20 mouse cellular contexts compared by ENCODE assay signal in the genomic region with DNA sequence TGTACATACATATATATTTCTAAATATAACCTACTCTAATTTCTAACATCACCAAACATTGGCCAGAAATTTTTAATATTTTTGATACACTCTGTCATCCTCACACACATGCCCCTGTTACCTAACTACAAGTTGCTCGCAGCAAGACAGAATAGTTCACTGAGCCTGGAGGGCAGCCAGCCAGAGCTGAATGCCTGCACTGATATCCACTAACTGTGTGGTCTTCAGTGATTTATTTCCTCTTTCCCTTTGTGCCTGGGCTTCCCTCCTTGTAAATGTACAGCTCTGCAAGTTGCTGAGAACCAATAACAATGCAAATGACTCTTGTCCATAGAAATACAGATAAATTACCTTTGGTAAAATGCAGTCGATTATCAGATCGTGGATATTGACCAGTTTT.
DNase-seq lines count a peak whose midpoint lies in the region; ATAC-seq and TF ChIP-seq lines count a peak whose summit lies in the region.
"Had no signal": no experiment of that assay in that cellular context is flagged by ENCODE, and none has a peak within 500 bp of the region (broad histone marks: within the 10 kb centered on the region; RNA-seq: fewer than 3 reads in every experiment).

No protein-coding gene starts in this region.

- no peaks in the 10 kb centered on the region for H3K36me3 ChIP-seq in hindbrain, postnatal 0 days (ENCODE audit: insufficient read depth, low read length)
- H3K36me3 ChIP-seq in hindbrain, embryonic 11.5 days (ENCODE audit: control insufficient read depth, insufficient read depth, low read length) = no peaks in the 10 kb centered on the region
- H3K36me3 ChIP-seq in neural tube, embryonic 11.5 days (ENCODE audit: control insufficient read depth, insufficient read depth, low read length) = no peaks in the 10 kb centered on the region
- no peaks in the 10 kb centered on the region for H3K36me3 ChIP-seq in neural tube, embryonic 15.5 days
- no peaks in the 10 kb centered on the region for H3K36me3 ChIP-seq in forebrain, embryonic 12.5 days (replicated peaks)
- H3K36me3 ChIP-seq: embryonic facial prominence, embryonic 10.5 days; G1E; heart, embryonic 13.5 days; hindbrain, embryonic 15.5 days had no signal

- peak; percentile 5 for DNase-seq in embryo, embryonic 10 days (ENCODE audit: low spot score)
- no peak for DNase-seq in embryo, embryonic 9.5 days (ENCODE audit: extremely low spot score)
- peak; percentile 32 for DNase-seq in hindbrain, postnatal 0 days (ENCODE audit: low spot score)
- no peak for DNase-seq in hindbrain, embryonic 11.5 days (ENCODE audit: low spot score)
- DNase-seq in neural tube, embryonic 11.5 days (ENCODE audit: low spot score) = no peak
- DNase-seq: adrenal gland, adult 8-10 months; adrenal gland, postnatal 36 days; B cell, adult 2 months; cerebellum, adult 2 months; gastrocnemius, postnatal 36 days; heart, adult 11 months; heart, postnatal 36 days had no signal

- H3K4me3 ChIP-seq in hindbrain, postnatal 0 days (ENCODE audit: low read length) = no peak overlapping the region
- H3K4me3 ChIP-seq in hindbrain, embryonic 11.5 days (ENCODE audit: low read depth, low read length) = no peak overlapping the region
- no peak overlapping the region for H3K4me3 ChIP-seq in neural tube, embryonic 11.5 days (ENCODE audit: low read depth, low read length)
- no peak overlapping the region for H3K4me3 ChIP-seq in neural tube, embryonic 15.5 days (replicated peaks)
- no peak overlapping the region for H3K4me3 ChIP-seq in forebrain, embryonic 12.5 days (replicated peaks)
- H3K4me3 ChIP-seq: embryonic facial prominence, embryonic 10.5 days; heart, embryonic 13.5 days; hindbrain, embryonic 15.5 days had no signal

- no peak overlapping the region for H3K27ac ChIP-seq in hindbrain, postnatal 0 days
- H3K27ac ChIP-seq in hindbrain, embryonic 11.5 days (ENCODE audit: low read depth, low read length) = no peak overlapping the region
- no peak overlapping the region for H3K27ac ChIP-seq in neural tube, embryonic 11.5 days (ENCODE audit: low read depth, low read length)
- no peak overlapping the region for H3K27ac ChIP-seq in neural tube, embryonic 15.5 days (replicated peaks)
- H3K27ac ChIP-seq in forebrain, embryonic 12.5 days = no peak overlapping the region
- H3K27ac ChIP-seq: embryonic facial prominence, embryonic 10.5 days; heart, embryonic 13.5 days; hindbrain, embryonic 15.5 days had no signal

- TF ChIP-seq CTCF in hindbrain, postnatal 0 days (IDR thresholded peaks at IDR 0.05; ENCODE audit: low read depth) = no peak

- no peaks in the 10 kb centered on the region for H3K9me3 ChIP-seq in hindbrain, postnatal 0 days (ENCODE audit: low read length)
- no peaks in the 10 kb centered on the region for H3K9me3 ChIP-seq in hindbrain, embryonic 11.5 days (ENCODE audit: control insufficient read depth, low read length)
- no peaks in the 10 kb centered on the region for H3K9me3 ChIP-seq in neural tube, embryonic 11.5 days (ENCODE audit: control insufficient read depth, low read length)
- no peaks in the 10 kb centered on the region for H3K9me3 ChIP-seq in neural tube, embryonic 15.5 days (replicated peaks)
- no peaks in the 10 kb centered on the region for H3K9me3 ChIP-seq in forebrain, embryonic 12.5 days
- H3K9me3 ChIP-seq: embryonic facial prominence, embryonic 10.5 days; heart, embryonic 13.5 days; hindbrain, embryonic 15.5 days had no signal

- WGBS in hindbrain, postnatal 0 days = 53% methylated on average over 3 of the region's 3 CpGs
- WGBS in hindbrain, embryonic 11.5 days = 85% methylated on average over 3 of the region's 3 CpGs
- WGBS in neural tube, embryonic 11.5 days = 48% methylated on average over 3 of the region's 3 CpGs
- WGBS in neural tube, embryonic 15.5 days = 8% methylated on average over 3 of the region's 3 CpGs
- WGBS in forebrain, embryonic 12.5 days = 85% methylated on average over 3 of the region's 3 CpGs

- no peaks in the 10 kb centered on the region for H3K27me3 ChIP-seq in hindbrain, postnatal 0 days (ENCODE audit: insufficient read depth, low read length)
- no peaks in the 10 kb centered on the region for H3K27me3 ChIP-seq in hindbrain, embryonic 11.5 days (ENCODE audit: control insufficient read depth, insufficient read depth, low read length)
- H3K27me3 ChIP-seq in neural tube, embryonic 11.5 days (ENCODE audit: control insufficient read depth, insufficient read depth, low read length) = no peaks in the 10 kb centered on the region
- H3K27me3 ChIP-seq in neural tube, embryonic 15.5 days (replicated peaks) = 0 out of 2 replicates have a peak, but pooled peaks cover 18% of the 10 kb centered on the region
- no peaks in the 10 kb centered on the region for H3K27me3 ChIP-seq in forebrain, embryonic 12.5 days
- H3K27me3 ChIP-seq: heart, embryonic 13.5 days had no signal

- H3K4me2 ChIP-seq in hindbrain, postnatal 0 days (ENCODE audit: low read depth, low read length) = no peak overlapping the region
- no peak overlapping the region for H3K4me2 ChIP-seq in hindbrain, embryonic 11.5 days (replicated peaks; ENCODE audit: low read depth, low read length)
- no peak overlapping the region for H3K4me2 ChIP-seq in neural tube, embryonic 11.5 days (ENCODE audit: low read depth)
- no peak overlapping the region for H3K4me2 ChIP-seq in neural tube, embryonic 15.5 days
- H3K4me2 ChIP-seq in forebrain, embryonic 12.5 days = no peak overlapping the region
- H3K4me2 ChIP-seq: heart, embryonic 13.5 days; hindbrain, embryonic 15.5 days had no signal

- no peak overlapping the region for H3K9ac ChIP-seq in hindbrain, postnatal 0 days (replicated peaks; ENCODE audit: low read length)
- H3K9ac ChIP-seq in hindbrain, embryonic 11.5 days (ENCODE audit: low read depth, low read length) = no peak overlapping the region
- H3K9ac ChIP-seq in neural tube, embryonic 11.5 days (ENCODE audit: low read length) = no peak overlapping the region
- H3K9ac ChIP-seq in neural tube, embryonic 15.5 days (replicated peaks) = no peak overlapping the region
- no peak overlapping the region for H3K9ac ChIP-seq in forebrain, embryonic 12.5 days
- H3K9ac ChIP-seq: heart, embryonic 13.5 days; hindbrain, embryonic 15.5 days had no signal

- ATAC-seq in hindbrain, postnatal 0 days = no peak
- ATAC-seq in hindbrain, embryonic 11.5 days (ENCODE audit: low FRiP score) = no peak
- ATAC-seq in neural tube, embryonic 11.5 days (ENCODE audit: insufficient read depth, low FRiP score, low TSS enrichment) = peak; percentile 74; the same call in 1 of the 2 replicates
- no peak for ATAC-seq in neural tube, embryonic 15.5 days (ENCODE audit: low FRiP score)
- ATAC-seq in forebrain, embryonic 12.5 days (ENCODE audit: low FRiP score) = no peak
- ATAC-seq: CD4-positive, CD25-positive, alpha-beta regulatory T cell, adult 4 months; forebrain, embryonic 14.5 days had no signal

- H3K4me1 ChIP-seq in hindbrain, postnatal 0 days (ENCODE audit: insufficient read depth, low read length) = no peaks in the 10 kb centered on the region
- no peaks in the 10 kb centered on the region for H3K4me1 ChIP-seq in hindbrain, embryonic 11.5 days (replicated peaks; ENCODE audit: control insufficient read depth, insufficient read depth, low read length)
- H3K4me1 ChIP-seq in neural tube, embryonic 11.5 days (ENCODE audit: control insufficient read depth, insufficient read depth, low read length) = no peaks in the 10 kb centered on the region
- no peaks in the 10 kb centered on the region for H3K4me1 ChIP-seq in neural tube, embryonic 15.5 days
- no peaks in the 10 kb centered on the region for H3K4me1 ChIP-seq in forebrain, embryonic 12.5 days
- H3K4me1 ChIP-seq: embryonic facial prominence, embryonic 10.5 days; heart, embryonic 13.5 days; hindbrain, embryonic 15.5 days had no signal

Comparison
In these comparisons a context has a peak if more than half of its experiments do, and no peak if none do; other contexts are left out.
1. DNase-seq: peak in embryo, embryonic 10 days (single experiment) and hindbrain, postnatal 0 days (single experiment); none in embryo, embryonic 9.5 days (single experiment), hindbrain, embryonic 11.5 days (single experiment) and neural tube, embryonic 11.5 days (single experiment).